Mouse (Mus musculus) hindbrain, postnatal 0 days (tissue): ENCODE data around the gene Pde4d. TPM values are rescaled to one million over a fixed set of nuclear protein-coding genes. Genes with fewer than 3 reads are reported as not detected.

Source experiments
- ATAC-seq: fragments of 200-750 bp; cut with Nextera tagmentation; 2 replicates; pipeline ENCODE4 v1.8.0; 2017; ENCODE audit warnings: mild to moderate bottlenecking, moderate TSS enrichment, moderate library complexity
- DNase-seq: peaks from one replicate; pipeline ENCODE4 v3.0.0-alpha.2; 2015; ENCODE audit warnings: low spot score
- H3K27ac ChIP-seq: fragments of 300-500 bp; sonication (generic); 2 replicates; pipeline ENCODE4 v1.5.1; 2014; ENCODE audit warnings: mild to moderate bottlenecking
- H3K27me3 ChIP-seq: fragments of 300-500 bp; sonication (generic); 2 replicates; pipeline ENCODE4 v1.6.1; 2014; ENCODE audit warnings: low read length, mixed read lengths; ENCODE audit not compliant: insufficient read depth
- H3K36me3 ChIP-seq: fragments of 300-500 bp; sonication (generic); 2 replicates; pipeline ENCODE4 v1.6.1; 2014; ENCODE audit warnings: low read length, mixed read lengths; ENCODE audit not compliant: insufficient read depth
- H3K4me1 ChIP-seq: fragments of 300-500 bp; sonication (generic); 2 replicates; pipeline ENCODE4 v1.6.1; 2014; ENCODE audit warnings: antibody characterized with exemption, low read length, mixed read lengths; ENCODE audit not compliant: insufficient read depth
- H3K4me2 ChIP-seq: fragments of 300-500 bp; sonication (generic); 2 replicates; pipeline ENCODE4 v1.6.1; 2014; ENCODE audit warnings: low read depth, mild to moderate bottlenecking, low read length, moderate library complexity, mixed read lengths
- H3K4me3 ChIP-seq: fragments of 300-500 bp; sonication (generic); 2 replicates; pipeline ENCODE4 v1.5.1; 2014; ENCODE audit warnings: low read length
- H3K9ac ChIP-seq: fragments of 300-500 bp; sonication (generic); replicated peaks from 2 replicates; pipeline ENCODE4 v1.6.1; 2014; ENCODE audit warnings: mild to moderate bottlenecking, low read length, moderate library complexity, mixed read lengths
- H3K9me3 ChIP-seq: fragments of 300-500 bp; sonication (generic); 2 replicates; pipeline ENCODE4 v1.6.1; 2016; ENCODE audit warnings: low read length, mixed read lengths
- CTCF ChIP-seq: IDR thresholded peaks from 2 replicates; pipeline ENCODE4 v1.5.1; 2016; ENCODE audit warnings: antibody characterized with exemption, control low read depth, low read depth
- WGBS: fragments of 180-500 bp; shearing (Covaris S2); extraction: QIAGEN DNeasy Blood & Tissue Kit; methylation state at CpG from one replicate; pipeline ENCODE4 v1.1.7; 2014; 5-methylcytosine and 5-hydroxymethylcytosine counted together
- polyA plus RNA-seq: library from polyadenylated mRNA; unstranded; fragments of >200 nt; fragmentation: Nextera tagmentation; extraction: Ambion mirVana; gene quantifications from 2 replicates; pipeline ENCODE4 v1.2.1, GENCODE M21; 2015
- total RNA-seq: library from RNA; depleted of rRNA; stranded (reverse); fragments of >200 nt; gene quantifications from 2 replicates; pipeline ENCODE4 v1.2.3, GENCODE M21; 2014; rRNA removed

The Pde4d gene
- 77.1 and 86.6 TPM in 2 replicates for total RNA-seq
- polyA plus RNA-seq = 19.3 and 21.6 TPM in 2 replicates

GRCm38 (mm10) chr13:108449116-108450097, at the start of gene Pde4d:
Pde4d (plus strand) TSS chr13:108449948.
- no peaks in the 10 kb centered on the region for H3K9me3 ChIP-seq
- DNase-seq (no peak), ATAC-seq (no peak)
- H3K9ac ChIP-seq = no peak within 1 kb of the TSS
- no peak within 1 kb of the TSS for H3K4me2 ChIP-seq
- TF ChIP-seq CTCF = no peak
- no peaks in the 10 kb centered on the region for H3K4me1 ChIP-seq
- no peak within 1 kb of the TSS for H3K27ac ChIP-seq
- H3K4me3 ChIP-seq = no peak within 1 kb of the TSS
- H3K36me3 ChIP-seq = no peaks in the 10 kb centered on the region
- no peaks in the 10 kb centered on the region for H3K27me3 ChIP-seq
- WGBS = 57% methylated on average over 10 of the region's 10 CpGs

DNA sequence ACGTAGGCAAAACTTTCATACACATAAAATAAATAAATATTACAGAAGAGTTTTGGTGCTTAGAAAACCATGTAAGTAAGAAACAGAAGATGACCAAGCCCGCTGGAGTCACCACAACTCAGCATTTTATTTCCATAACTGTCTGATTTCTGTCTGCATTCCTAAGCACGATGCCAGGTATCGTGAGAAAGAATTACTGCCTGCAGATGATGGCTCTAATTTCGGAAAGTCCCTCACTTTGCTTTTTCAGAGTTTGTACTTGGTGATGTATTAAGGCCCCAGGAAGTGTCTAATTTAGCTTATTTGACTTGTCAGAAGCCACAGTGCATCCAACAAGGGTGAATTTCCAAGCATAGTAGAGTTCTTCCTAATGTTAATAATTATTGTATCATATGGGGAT, 46.6 kb upstream of the Pde4d start:
- WGBS = 93% methylated on average over 5 of the region's 5 CpGs

GRCm38 (mm10) chr13:108404372-108404771, 45.4 kb upstream of the Pde4d start:
- Histone ChIP-seq H3K4me2 (no peak overlapping the region), H3K9me3 (no peaks in the 10 kb centered on the region), H3K4me3 (no peak overlapping the region), H3K4me1 (no peaks in the 10 kb centered on the region), H3K27me3 (no peaks in the 10 kb centered on the region), H3K27ac (no peak overlapping the region), H3K9ac (no peak overlapping the region), H3K36me3 (no peaks in the 10 kb centered on the region)
- 87% methylated on average over 4 of the region's 4 CpGs for WGBS
- DNase-seq = no peak
- no peak for ATAC-seq
- TF ChIP-seq CTCF = no peak

More for the DNA sequence above, 46.6 kb upstream of the Pde4d start:
- Histone ChIP-seq H3K27me3 (no peaks in the 10 kb centered on the region), H3K9ac (no peak overlapping the region), H3K36me3 (no peaks in the 10 kb centered on the region), H3K9me3 (no peaks in the 10 kb centered on the region), H3K4me2 (no peak overlapping the region), H3K4me1 (no peaks in the 10 kb centered on the region), H3K27ac (no peak overlapping the region), H3K4me3 (no peak overlapping the region)
- DNase-seq (no peak), ATAC-seq (no peak)
- no peak for TF ChIP-seq CTCF

DNA sequence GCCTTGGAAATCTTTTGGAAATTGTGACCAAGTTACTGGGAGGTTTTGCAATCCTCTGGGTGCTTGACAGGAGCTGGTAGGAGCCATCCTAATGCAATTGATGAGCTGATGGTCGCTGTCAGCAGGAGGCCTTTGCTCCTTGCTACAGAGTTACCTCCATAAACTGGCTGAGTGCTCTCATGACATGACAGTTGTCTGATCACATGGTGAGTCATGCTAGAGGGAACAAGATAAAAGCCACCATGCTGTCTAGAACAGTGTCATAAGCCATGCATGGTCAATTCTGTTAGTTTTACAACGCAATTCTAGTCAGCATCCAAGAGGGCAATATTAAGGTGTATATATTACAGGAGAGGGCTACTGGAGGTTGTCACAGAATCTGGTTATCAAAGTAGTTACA, 34.3 kb upstream of the Pde4d start:
- Histone ChIP-seq H3K27ac (no peak overlapping the region), H3K4me1 (no peaks in the 10 kb centered on the region), H3K36me3 (no peaks in the 10 kb centered on the region), H3K4me3 (no peak overlapping the region), H3K4me2 (no peak overlapping the region), H3K9ac (no peak overlapping the region), H3K27me3 (no peaks in the 10 kb centered on the region), H3K9me3 (no peaks in the 10 kb centered on the region)
- 63% methylated on average over 2 of the region's 2 CpGs for WGBS
- ATAC-seq = no peak
- DNase-seq = no peak
- no peak for TF ChIP-seq CTCF

DNA sequence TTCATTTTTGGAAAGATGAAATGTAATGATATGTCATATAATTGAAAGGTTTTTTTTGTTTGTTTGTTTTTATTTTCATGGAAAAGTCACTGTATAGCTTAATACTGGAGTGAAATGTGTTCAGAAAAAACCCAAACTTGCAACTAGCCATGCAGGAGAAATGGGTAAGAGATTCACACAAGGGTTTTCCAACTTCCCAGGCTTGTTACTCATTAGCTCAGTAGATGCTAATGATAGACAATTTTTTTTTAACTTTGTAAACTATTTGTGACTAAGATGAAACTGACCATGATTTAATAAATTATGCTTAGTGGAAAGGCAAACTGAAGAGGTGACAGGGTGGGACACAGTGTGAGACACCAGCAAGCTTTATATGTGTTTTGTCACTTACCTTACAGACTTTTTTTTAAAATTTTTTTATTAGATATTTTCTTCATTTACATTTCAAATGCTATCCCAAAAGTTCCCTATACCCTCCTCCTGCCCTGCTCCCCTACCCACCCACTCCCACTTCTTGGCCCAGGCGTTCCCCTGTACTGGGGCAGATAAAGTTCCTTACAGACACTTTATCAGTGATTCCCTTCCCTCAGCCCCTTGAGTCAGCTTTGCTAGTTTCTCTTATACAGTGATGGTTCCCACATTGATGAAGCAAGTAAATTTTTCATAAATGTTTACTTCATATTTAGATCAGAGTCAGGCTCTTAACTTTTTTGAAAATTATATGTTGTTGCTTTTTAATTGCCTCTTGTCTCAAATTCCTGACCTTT, 30.8 kb upstream of the Pde4d start:
- Histone ChIP-seq H3K4me2 (no peak overlapping the region), H3K27ac (no peak overlapping the region), H3K4me1 (no peaks in the 10 kb centered on the region), H3K27me3 (no peaks in the 10 kb centered on the region), H3K9ac (no peak overlapping the region), H3K9me3 (no peaks in the 10 kb centered on the region), H3K4me3 (no peak overlapping the region), H3K36me3 (no peaks in the 10 kb centered on the region)
- no peak for DNase-seq
- no peak for ATAC-seq
- no peak for TF ChIP-seq CTCF
- 100% methylated on average over 1 of the region's 1 CpGs for WGBS

DNA sequence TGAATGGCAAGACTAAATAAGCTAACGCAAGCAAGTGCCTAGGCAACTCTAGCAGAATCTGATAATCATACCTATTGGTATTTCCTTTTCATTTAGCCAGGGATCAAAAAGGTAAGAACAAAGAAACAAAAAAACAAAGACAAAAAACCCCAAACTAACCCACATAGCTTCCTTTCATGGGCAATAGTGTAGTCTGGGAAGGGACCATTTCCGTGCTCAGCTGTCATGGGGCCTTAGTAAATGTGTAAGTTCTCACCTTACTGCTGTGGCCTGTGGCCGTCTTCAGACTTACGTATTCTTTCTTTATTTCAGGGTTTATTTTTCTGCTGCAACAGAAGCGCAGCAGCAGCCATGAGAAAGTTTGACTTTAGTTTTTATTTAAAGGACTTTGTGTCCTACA, 23.4 kb upstream of the Pde4d start:
- Histone ChIP-seq H3K9me3 (no peaks in the 10 kb centered on the region), H3K4me2 (no peak overlapping the region), H3K27ac (no peak overlapping the region), H3K36me3 (no peaks in the 10 kb centered on the region), H3K27me3 (no peaks in the 10 kb centered on the region), H3K4me3 (no peak overlapping the region), H3K4me1 (no peaks in the 10 kb centered on the region), H3K9ac (no peak overlapping the region)
- WGBS = 67% methylated on average over 5 of the region's 5 CpGs
- DNase-seq = no peak
- ATAC-seq = no peak
- TF ChIP-seq CTCF = no peak
